Mouse (Mus musculus) spleen, adult 12 weeks (tissue): Measurements from ENCODE around the gene Hes1.

Experiments
- DNase-seq: peaks from one replicate; pipeline ENCODE4 v3.0.0; 2022; ENCODE audit warnings: low spot score

The Hes1 gene

GRCm38 (mm10) chr16:30114451-30114850 lies 50.3 kb downstream of the Hes1 start:
- no peak for DNase-seq
